Mouse (Mus musculus): ENCODE results near the gene Rab37.
A peak's percentile ranks its signal among the peaks of the same experiment; 100 is the strongest.

Rab37 gene

DNA sequence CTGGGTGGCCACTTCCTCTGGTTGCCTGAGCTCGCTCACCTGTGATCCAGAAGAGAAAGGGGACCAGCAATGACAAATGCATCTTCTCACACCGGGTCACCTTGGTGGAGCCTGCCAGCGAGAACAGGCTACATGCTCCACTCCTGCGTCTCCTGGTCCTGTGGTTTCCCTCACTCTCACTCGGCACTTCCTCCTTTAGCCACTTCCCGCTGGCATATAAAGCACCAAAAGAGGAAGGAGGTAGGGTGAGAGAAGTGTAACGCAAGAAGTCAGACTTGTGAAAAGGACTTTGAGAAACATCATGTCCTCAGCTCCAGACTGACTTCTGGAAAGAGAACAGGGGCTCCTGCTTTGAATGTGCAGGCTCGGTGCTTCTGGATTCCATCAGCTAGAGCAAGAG lies 42.6 kb downstream of the Rab37 start, which contains the start of gene Cd300lf:
Cd300lf (minus strand) TSS at position 193 of the 400 bp plus-strand sequence.
- no peak for DNase-seq (ENCODE audit: low spot score)

- no peak for DNase-seq (ENCODE audit: low spot score)
Measured at GRCm38 (mm10) chr11:115138597-115139262, 47.5 kb downstream of the Rab37 start.

GRCm38 (mm10) chr11:115141970-115142369 lies 50.7 kb downstream of the Rab37 start:
- no peak for DNase-seq (ENCODE audit: low spot score)

DNA sequence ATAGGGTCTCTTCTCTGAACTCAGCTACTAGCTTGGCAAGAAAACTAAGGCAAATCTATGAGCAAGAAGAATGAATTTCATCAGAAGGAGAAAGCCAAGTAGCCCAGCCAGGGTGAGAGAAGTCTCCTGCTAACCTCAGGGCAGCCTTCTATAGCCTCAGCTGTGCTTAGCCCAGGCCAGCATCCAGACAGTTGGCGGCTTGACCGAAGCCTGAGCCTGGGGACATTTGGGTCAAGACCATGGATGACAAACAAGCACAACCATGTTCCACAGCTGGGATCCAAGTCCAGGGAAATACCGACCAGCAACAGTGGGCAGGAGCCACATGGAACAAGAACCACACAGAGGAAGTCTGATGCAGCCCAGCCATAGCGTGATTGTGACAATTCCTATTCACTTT lies 56.6 kb downstream of the Rab37 start:
- no peak for DNase-seq (ENCODE audit: low spot score)

DNA sequence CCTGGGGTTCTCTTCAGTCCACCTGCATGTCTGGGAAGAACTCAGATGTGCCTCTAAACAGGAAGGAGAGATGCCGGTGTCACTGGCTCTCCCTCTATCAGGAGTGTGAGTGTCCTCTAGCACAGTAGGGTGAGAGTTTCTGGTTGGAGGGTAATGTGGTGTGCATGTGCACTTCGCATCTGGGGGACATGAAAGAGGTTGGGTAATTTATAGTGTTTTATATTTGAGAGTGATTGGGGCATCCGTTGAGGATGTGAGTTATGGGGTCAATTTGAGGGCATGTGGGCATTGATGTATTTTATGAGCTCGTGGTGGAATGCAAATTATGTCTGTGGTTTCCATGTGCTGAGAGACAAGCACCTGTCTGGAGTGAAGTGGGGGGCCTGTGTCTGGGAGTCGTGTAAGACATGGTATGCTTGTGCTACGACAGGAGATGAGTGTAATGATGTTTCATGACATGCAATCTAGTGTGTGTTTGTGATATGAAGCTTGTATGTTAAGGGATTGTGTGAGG lies 59.6 kb downstream of the Rab37 start:
- DNase-seq (ENCODE audit: low spot score): no peak

- DNase-seq (ENCODE audit: low spot score): no peak
Measured at GRCm38 (mm10) chr11:115151755-115152429, 60.7 kb downstream of the Rab37 start.

DNA sequence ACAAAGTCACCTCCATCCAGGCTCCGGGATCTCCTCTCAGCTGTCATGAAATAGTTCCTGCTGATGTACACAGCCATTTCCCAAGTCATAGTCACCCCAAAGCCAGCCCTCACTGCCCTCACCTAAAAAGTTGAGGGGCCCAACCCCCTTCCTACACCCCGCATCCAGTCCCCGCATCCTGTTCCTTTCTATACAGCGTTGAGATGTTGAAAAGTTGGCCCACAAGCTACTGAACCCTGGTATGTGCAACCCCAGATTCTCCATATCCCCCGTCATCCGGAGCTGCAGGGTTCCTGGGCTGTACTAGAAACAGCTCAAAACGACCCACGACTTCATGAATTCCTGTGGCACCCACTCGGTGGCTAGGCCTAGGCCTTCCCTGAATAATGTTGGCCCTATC lies 61.9 kb downstream of the Rab37 start:
- no peak for DNase-seq (ENCODE audit: low spot score)

GRCm38 (mm10) chr11:115153699-115154292 lies 62.6 kb downstream of the Rab37 start:
- DNase-seq (ENCODE audit: low spot score): peak; percentile 56

GRCm38 (mm10) chr11:115155053-115155634 lies 63.9 kb downstream of the Rab37 start:
- DNase-seq (ENCODE audit: low spot score): no peak

- DNase-seq (ENCODE audit: low spot score): no peak
Measured at GRCm38 (mm10) chr11:115157933-115158719, 66.9 kb downstream of the Rab37 start.

- peak; percentile 82 for DNase-seq (ENCODE audit: low spot score)
Measured at GRCm38 (mm10) chr11:115160016-115160797, 69.0 kb downstream of the Rab37 start.

DNA sequence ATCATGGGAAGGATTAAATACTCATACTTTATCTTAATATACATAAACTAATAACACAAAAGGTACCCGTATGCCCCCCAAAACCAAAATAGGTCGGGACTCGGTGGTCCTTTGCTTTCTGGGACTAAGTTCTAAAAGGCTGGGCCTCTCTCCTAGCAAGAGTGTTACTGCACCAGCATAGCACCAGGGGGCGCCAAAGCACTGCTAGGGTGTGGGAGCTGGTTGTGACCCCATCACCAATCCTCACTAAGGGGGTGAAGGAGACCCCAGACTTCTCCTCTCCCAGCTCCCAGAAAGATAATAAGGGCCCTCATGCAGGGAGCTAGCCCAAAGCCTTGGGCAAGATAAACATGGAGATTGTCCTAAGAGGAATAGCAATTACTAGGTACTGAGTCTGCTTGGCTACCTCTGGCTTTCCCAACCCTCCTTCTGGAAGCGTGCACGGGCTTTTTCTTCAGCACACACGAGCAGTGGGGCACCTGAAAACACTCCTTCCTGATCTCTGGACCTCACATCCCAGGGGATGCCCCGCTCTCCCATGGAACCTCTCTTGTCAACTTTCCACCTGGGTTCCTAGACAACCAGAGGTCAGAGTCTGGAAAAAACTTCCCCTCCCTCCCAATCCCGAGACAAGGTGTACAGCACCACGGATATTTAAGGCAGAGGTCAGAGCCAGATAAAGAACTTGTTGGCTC lies 69.8 kb downstream of the Rab37 start:
- peak; percentile 71 for DNase-seq (ENCODE audit: low spot score)

- no peak for DNase-seq (ENCODE audit: low spot score)
Measured at GRCm38 (mm10) chr11:115161578-115162204, 70.5 kb downstream of the Rab37 start.

- DNase-seq (ENCODE audit: low spot score): no peak
Measured at GRCm38 (mm10) chr11:115162205-115162601, 71.0 kb downstream of the Rab37 start.

DNA sequence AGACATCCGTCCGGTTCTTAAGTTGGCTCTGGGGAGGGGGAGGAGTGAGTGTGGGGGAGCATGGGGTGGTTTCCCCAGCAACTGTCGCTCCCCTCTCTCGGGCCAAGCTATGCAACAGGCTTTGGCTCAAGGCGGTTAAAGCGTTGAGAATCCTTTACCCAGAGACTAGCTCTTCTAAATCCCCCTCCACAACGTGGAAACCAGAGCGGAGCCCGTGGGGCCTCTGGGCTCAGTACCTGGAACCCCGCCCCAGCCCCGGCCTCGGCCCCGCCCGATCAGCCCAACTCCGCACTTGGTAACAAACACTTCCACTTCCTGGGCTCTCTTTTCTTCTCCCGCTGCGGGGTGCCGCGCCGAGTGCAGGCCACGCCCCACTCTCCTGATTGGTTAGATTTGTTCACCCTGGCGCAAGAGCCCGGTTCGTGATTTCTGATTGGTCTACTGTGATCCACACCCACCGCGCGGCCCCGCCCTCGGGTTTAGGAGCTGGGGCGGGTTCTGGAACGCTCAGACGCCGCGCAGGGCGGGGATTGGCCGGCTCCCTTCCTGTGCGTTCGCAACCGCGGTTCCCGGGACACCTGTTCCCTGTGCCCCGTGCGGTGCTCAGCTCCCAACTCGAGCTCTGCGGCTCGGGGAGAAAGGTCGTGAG lies 71.7 kb downstream of the Rab37 start, which contains the start of gene Slc9a3r1:
Slc9a3r1 (plus strand) TSS at position 510 of the 649 bp plus-strand sequence.
- DNase-seq (ENCODE audit: low spot score): peak; percentile 94

- no peak for DNase-seq (ENCODE audit: low spot score)
Measured at GRCm38 (mm10) chr11:115163568-115164150, 72.4 kb downstream of the Rab37 start.

- no peak for DNase-seq (ENCODE audit: low spot score)
Measured at GRCm38 (mm10) chr11:115164341-115164975, 73.2 kb downstream of the Rab37 start.

GRCm38 (mm10) chr11:115164976-115165374 lies 73.7 kb downstream of the Rab37 start:
- DNase-seq (ENCODE audit: low spot score): no peak
